Mouse (Mus musculus): Measurements from ENCODE around the gene Usp18.

GRCm38 (mm10) chr6:121224993-121225392 is 20.7 kb upstream of the Usp18 start:
- TF ChIP-seq CTCF (IDR thresholded peaks at IDR 0.05; ENCODE audit: extremely low read depth, insufficient read depth, insufficient read length, insufficient replicate concordance), result no peak
- TF ChIP-seq POLR2A (IDR thresholded peaks at IDR 0.05; ENCODE audit: low read depth, low read length), result no peak
